Mouse (Mus musculus) lung, adult 2 months (tissue): ENCODE measurements around the gene Fras1.

Experiments used
- CTCF ChIP-seq: fragments of 200-500 bp; IDR thresholded peaks from 2 replicates; pipeline ENCODE4 v1.5.1; 2011; ENCODE audit warnings: mild to moderate bottlenecking, low read length, control low read depth; ENCODE audit not compliant: insufficient read depth
- POLR2A ChIP-seq: fragments of 200-500 bp; IDR thresholded peaks from 2 replicates; pipeline ENCODE4 v1.6.1; 2011; ENCODE audit warnings: low read depth, mild to moderate bottlenecking, control low read depth, low read length, borderline replicate concordance; ENCODE audit errors: extremely low read depth

DNA sequence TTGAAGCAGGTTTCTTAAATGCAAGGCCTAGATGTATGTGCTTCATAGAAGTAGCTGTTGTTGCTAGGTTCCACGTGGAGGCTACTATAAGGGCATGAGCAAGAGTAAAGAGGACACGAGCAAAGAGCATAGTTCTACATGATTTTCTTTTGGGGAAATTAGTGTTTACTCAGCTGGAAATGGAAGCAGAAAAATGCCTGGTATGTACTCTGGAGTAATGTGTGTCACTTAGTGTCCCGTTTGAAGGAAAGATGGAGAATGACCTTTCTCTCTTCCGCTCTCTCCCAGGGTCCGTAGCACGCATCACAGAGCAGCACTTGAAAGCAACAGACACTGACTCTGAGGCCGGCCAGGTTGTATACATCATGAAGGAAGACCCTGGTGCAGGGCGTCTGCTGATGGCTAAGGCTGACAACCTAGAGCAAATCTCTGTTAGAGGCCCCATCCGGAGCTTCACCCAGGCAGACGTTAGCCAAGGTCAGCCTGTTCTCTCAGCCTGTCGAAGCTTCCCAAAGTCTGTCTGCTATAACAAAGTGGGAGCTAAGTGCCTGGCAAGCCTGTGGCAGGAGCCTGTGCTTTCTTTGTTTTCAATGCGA lies 338.4 kb downstream of the Fras1 start:
- TF ChIP-seq CTCF (no peak), POLR2A (no peak)
